Mouse (Mus musculus): ENCODE measurements around the gene Atf6.

DNA sequence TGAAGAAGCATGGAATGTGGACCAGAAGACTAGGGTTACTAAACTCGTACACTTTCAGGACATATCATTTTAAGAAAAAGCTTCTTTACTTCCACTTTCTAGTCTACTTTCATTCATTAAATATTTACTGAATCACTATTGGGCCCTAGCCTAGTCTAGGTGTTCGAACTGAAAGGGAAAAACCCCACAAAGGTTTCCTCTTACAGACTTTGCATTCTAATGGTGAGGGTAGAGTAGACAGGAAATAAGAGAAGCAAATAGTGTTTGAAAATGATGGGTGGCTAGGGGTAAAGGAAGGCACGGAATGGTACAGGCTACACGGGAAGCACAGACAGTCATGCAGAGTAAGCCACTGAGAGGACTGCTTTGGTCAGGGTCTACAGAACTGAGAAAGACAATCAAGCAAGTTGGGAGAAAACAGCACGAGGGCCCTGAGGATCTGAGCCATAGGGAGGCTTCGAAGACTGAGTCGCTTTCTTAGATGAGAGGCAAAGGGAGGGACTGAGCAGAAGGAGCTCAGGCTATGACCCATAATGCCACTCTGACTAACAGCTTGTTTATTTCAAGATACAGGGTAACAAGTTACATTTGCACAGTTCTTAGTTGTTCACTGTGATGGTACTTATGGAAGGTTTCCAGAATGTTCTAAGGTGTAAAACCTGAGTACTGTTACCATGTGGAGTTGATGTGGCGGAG is 138.2 kb downstream of the Atf6 start:
- no peak for TF ChIP-seq ZC3H11A (IDR thresholded peaks at IDR 0.05; ENCODE audit: borderline replicate concordance, low read depth, low read length)
- TF ChIP-seq ZNF384 (IDR thresholded peaks at IDR 0.05; ENCODE audit: low read depth, low read length): no peak
- TF ChIP-seq MAFK (IDR thresholded peaks at IDR 0.05; ENCODE audit: insufficient read depth, low read depth, low read length): no peak
- no peak for TF ChIP-seq HCFC1 (IDR thresholded peaks at IDR 0.05; ENCODE audit: borderline replicate concordance, insufficient read depth, low read length)
- no peak for TF ChIP-seq CHD2 (IDR thresholded peaks at IDR 0.05; ENCODE audit: low read depth, low read length)
